Mouse (Mus musculus) MEL (cell line): ENCODE measurements around the gene Iqschfp. TPM values are rescaled to one million over a fixed set of nuclear protein-coding genes. Genes with fewer than 3 reads are reported as not detected.

ENCODE experiments used
- DNase-seq: peaks from one replicate; pipeline ENCODE4 v3.0.0; 2011; ENCODE audit warnings: low read depth, low spot score
- H3K27ac ChIP-seq: 2 replicates; pipeline ENCODE4 v1.5.1; 2012; ENCODE audit warnings: low read depth, mild to moderate bottlenecking, control low read depth, low read length, moderate library complexity; ENCODE audit not compliant: control insufficient read depth
- H3K27me3 ChIP-seq, 2 experiments: fragments of 150-350 bp in 1 of 2; sonication (generic) in 1 of 2; 2 replicates each; pipeline ENCODE4 v1.6.1; 2012; ENCODE audit warnings: low read length in 2 of 2, mild to moderate bottlenecking in 2 of 2, improper control_type of control experiment in 1 of 2, moderate library complexity in 1 of 2; ENCODE audit not compliant: insufficient read depth in 2 of 2, control insufficient read depth in 1 of 2
- H3K36me3 ChIP-seq, 2 experiments: 2 replicates each; pipeline ENCODE4 v1.6.1; 2012 to 2014; ENCODE audit warnings: low read length in 2 of 2, improper control_type of control experiment in 1 of 2, inconsistent platforms in 1 of 2, mild to moderate bottlenecking in 1 of 2; ENCODE audit not compliant: insufficient read depth in 2 of 2, control insufficient read depth in 1 of 2
- H3K4me1 ChIP-seq, 2 experiments: fragments of 150-350 bp in 1 of 2; sonication (generic) in 1 of 2; 2 replicates each; pipeline ENCODE4 v1.6.1; 2012; ENCODE audit warnings: low read length in 2 of 2, improper control_type of control experiment in 1 of 2, mild to moderate bottlenecking in 1 of 2; ENCODE audit not compliant: insufficient read depth in 2 of 2, control insufficient read depth in 1 of 2
- H3K4me3 ChIP-seq, 2 experiments: fragments of 150-350 bp in 1 of 2; sonication (generic) in 1 of 2; 2 replicates each; pipeline ENCODE4 v1.5.1; 2012; ENCODE audit warnings: low read depth in 2 of 2, low read length in 2 of 2, mild to moderate bottlenecking in 2 of 2, moderate library complexity in 2 of 2, control low read depth in 1 of 2, improper control_type of control experiment in 1 of 2; ENCODE audit not compliant: control insufficient read depth in 1 of 2, insufficient read depth in 1 of 2
- H3K79me2 ChIP-seq: 2 replicates; pipeline ENCODE4 v1.6.1; 2012; ENCODE audit warnings: mild to moderate bottlenecking, low read length, moderate library complexity; ENCODE audit not compliant: control insufficient read depth, poor library complexity, insufficient read depth
- H3K9ac ChIP-seq: 2 replicates; pipeline ENCODE4 v1.6.1; 2012; ENCODE audit warnings: low read depth, mild to moderate bottlenecking, control low read depth, low read length, moderate library complexity; ENCODE audit not compliant: control insufficient read depth, poor library complexity, severe bottlenecking
- H3K9me3 ChIP-seq: fragments of 150-350 bp; sonication (generic); replicated peaks from 2 replicates; pipeline ENCODE4 v1.6.1; 2012; ENCODE audit warnings: mild to moderate bottlenecking, low read length, improper control_type of control experiment, moderate library complexity; ENCODE audit not compliant: insufficient read depth
- BHLHE40 ChIP-seq: IDR thresholded peaks from 2 replicates; pipeline ENCODE4 v1.6.1; 2012; ENCODE audit warnings: low read depth, mild to moderate bottlenecking, inconsistent platforms, low read length, improper control_type of control experiment, borderline replicate concordance
- CHD2 ChIP-seq: IDR thresholded peaks from 2 replicates; pipeline ENCODE4 v1.6.1; 2011; ENCODE audit warnings: low read length, improper control_type of control experiment
- CTCF ChIP-seq, 3 experiments: IDR thresholded peaks in 2 of 3; conservative IDR thresholded peaks in 1 of 3; 2 replicates each; pipeline ENCODE4 v1.5.1; 2011 to 2012; ENCODE audit warnings: low read length in 3 of 3, low read depth in 2 of 3, mild to moderate bottlenecking in 2 of 3, improper control_type of control experiment in 1 of 3, inconsistent platforms in 1 of 3, mixed read lengths in 1 of 3, moderate library complexity in 1 of 3; ENCODE audit not compliant: control insufficient read depth in 1 of 3, insufficient read depth in 1 of 3, poor library complexity in 1 of 3, severe bottlenecking in 1 of 3
- E2F4 ChIP-seq: IDR thresholded peaks from 2 replicates; pipeline ENCODE4 v1.6.1; 2011; ENCODE audit warnings: low read depth, low read length, improper control_type of control experiment, borderline replicate concordance
- ELF1 ChIP-seq: IDR thresholded peaks from 2 replicates; pipeline ENCODE4 v1.6.1; 2014; ENCODE audit warnings: low read depth, mild to moderate bottlenecking, inconsistent platforms, low read length, improper control_type of control experiment, moderate library complexity
- EP300 ChIP-seq, 2 experiments: IDR thresholded peaks; 2 replicates each; pipeline ENCODE4 v1.6.1; 2011; ENCODE audit warnings: improper control_type of control experiment in 2 of 2, low read length in 2 of 2, low read depth in 1 of 2, mild to moderate bottlenecking in 1 of 2
- HCFC1 ChIP-seq: IDR thresholded peaks from 2 replicates; pipeline ENCODE4 v1.6.1; 2012; ENCODE audit warnings: low read depth, mild to moderate bottlenecking, inconsistent platforms, low read length, improper control_type of control experiment, moderate library complexity
- KAT2A ChIP-seq: conservative IDR thresholded peaks from 2 replicates; pipeline ENCODE4 v1.6.1; 2012; ENCODE audit warnings: low read depth, low read length, improper control_type of control experiment, inconsistent platforms
- MAFK ChIP-seq: IDR thresholded peaks from 2 replicates; pipeline ENCODE4 v1.6.1; 2011; ENCODE audit warnings: low read depth, mild to moderate bottlenecking, low read length, improper control_type of control experiment, borderline replicate concordance
- MAX ChIP-seq: IDR thresholded peaks from 2 replicates; pipeline ENCODE4 v1.6.1; 2011; ENCODE audit warnings: low read length, improper control_type of control experiment
- MEF2A ChIP-seq: IDR thresholded peaks from 2 replicates; pipeline ENCODE4 v1.6.1; 2014; ENCODE audit warnings: low read depth, mild to moderate bottlenecking, inconsistent platforms, low read length, improper control_type of control experiment; ENCODE audit not compliant: poor library complexity, insufficient replicate concordance, severe bottlenecking; ENCODE audit errors: extremely low read depth
- MYB ChIP-seq: IDR thresholded peaks from 2 replicates; pipeline ENCODE4 v1.6.1; 2011; ENCODE audit warnings: mild to moderate bottlenecking, low read depth, low read length, improper control_type of control experiment
- NELFE ChIP-seq: IDR thresholded peaks from 2 replicates; pipeline ENCODE4 v1.6.1; 2011; ENCODE audit warnings: low read depth, low read length, improper control_type of control experiment
- POLR2AphosphoS2 ChIP-seq: IDR thresholded peaks from 2 replicates; pipeline ENCODE4 v1.6.1; 2011; ENCODE audit warnings: low read length, improper control_type of control experiment
- RAD21 ChIP-seq: IDR thresholded peaks from 2 replicates; pipeline ENCODE4 v1.6.1; 2011; ENCODE audit warnings: mild to moderate bottlenecking, low read depth, low read length, improper control_type of control experiment
- SMC3 ChIP-seq: IDR thresholded peaks from 2 replicates; pipeline ENCODE4 v1.6.1; 2011; ENCODE audit warnings: low read depth, low read length, improper control_type of control experiment
- USF1 ChIP-seq: IDR thresholded peaks from 2 replicates; pipeline ENCODE4 v1.6.1; 2014; ENCODE audit warnings: low read depth, mild to moderate bottlenecking, inconsistent platforms, low read length, improper control_type of control experiment, moderate library complexity
- USF2 ChIP-seq, 2 experiments: IDR thresholded peaks; 2 replicates each; pipeline ENCODE4 v1.6.1; 2011 to 2012; ENCODE audit warnings: improper control_type of control experiment in 2 of 2, low read length in 2 of 2, borderline replicate concordance in 1 of 2, inconsistent platforms in 1 of 2, low read depth in 1 of 2, mild to moderate bottlenecking in 1 of 2; ENCODE audit not compliant: insufficient read depth in 1 of 2
- polyA plus RNA-seq, 2 experiments: library from polyadenylated mRNA; stranded (reverse) in 1 of 2; unstranded in 1 of 2; fragments of >175 nt in 1 of 2; fragments of >200 nt in 1 of 2; gene quantifications; 2 replicates each; pipeline versions ENCODE4 v1.2.1 to v1.2.4; 2012; ENCODE audit warnings: low replicate concordance in 2 of 2, low read depth in 1 of 2; ENCODE audit not compliant: insufficient read length in 2 of 2, insufficient read depth in 1 of 2, missing spikeins in 1 of 2
- total RNA-seq: library from RNA; depleted of rRNA; stranded (reverse); fragments of 300-350 nt; gene quantifications from 2 replicates; pipeline ENCODE4 v1.2.3, GENCODE M21; 2012

Iqschfp gene
- total and polyA plus RNA-seq, 3 experiments: not detected

- Histone ChIP-seq H3K9ac (no peak overlapping the region), H3K4me3 (no peak overlapping the region), H3K79me2 (no peaks in the 10 kb centered on the region), H3K36me3 (no peaks in the 10 kb centered on the region), H3K4me1 (no peaks in the 10 kb centered on the region), H3K27ac (no peak overlapping the region), H3K27me3 (no peaks in the 10 kb centered on the region), H3K9me3 (no peaks in the 10 kb centered on the region)
- TF ChIP-seq MYB: no peak
- TF ChIP-seq NELFE: no peak
- TF ChIP-seq HCFC1: no peak
- no peak for TF ChIP-seq CTCF (IDR thresholded peaks at IDR 0.05 in 2 of 3, conservative IDR thresholded peaks at IDR 0.05 in 1 of 3; ENCODE audit: control insufficient read depth in 1 of 3, insufficient read depth in 1 of 3, low read depth in 2 of 3, low read length in 3 of 3, poor library complexity in 1 of 3, severe bottlenecking in 1 of 3)
- DNase-seq: no peak
Measured at GRCm38 (mm10) chr3:68453266-68453665, 561.2 kb downstream of the Iqschfp start.

GRCm38 (mm10) chr3:68453719-68454455 is 561.9 kb downstream of the Iqschfp start:
- no peaks in the 10 kb centered on the region for H3K9me3 ChIP-seq
- TF ChIP-seq RAD21 (no peak), BHLHE40 (no peak), MEF2A (no peak), USF2 (IDR thresholded peaks at IDR 0.05; ENCODE audit: borderline replicate concordance in 1 of 2, insufficient read depth in 1 of 2, low read depth in 1 of 2, low read length in 2 of 2) (no peak), ELF1 (no peak), MAFK (no peak), E2F4 (no peak)
- H3K9ac ChIP-seq: no peak overlapping the region
- no peak overlapping the region for H3K27ac ChIP-seq
- no peaks in the 10 kb centered on the region for H3K4me1 ChIP-seq
- H3K4me3 ChIP-seq: no peak overlapping the region
- no peaks in the 10 kb centered on the region for H3K27me3 ChIP-seq
- H3K36me3 ChIP-seq: no peaks in the 10 kb centered on the region
- H3K79me2 ChIP-seq: no peaks in the 10 kb centered on the region
- no peak for DNase-seq

- no peak for TF ChIP-seq POLR2AphosphoS2
- no peak for TF ChIP-seq MAX
- TF ChIP-seq CTCF (IDR thresholded peaks at IDR 0.05 in 2 of 3, conservative IDR thresholded peaks at IDR 0.05 in 1 of 3; ENCODE audit: control insufficient read depth in 1 of 3, insufficient read depth in 1 of 3, low read depth in 2 of 3, low read length in 3 of 3, poor library complexity in 1 of 3, severe bottlenecking in 1 of 3): no peak
- TF ChIP-seq CHD2: no peak
- TF ChIP-seq KAT2A: no peak
- TF ChIP-seq E2F4: no peak
- no peak for TF ChIP-seq SMC3
- TF ChIP-seq EP300 (IDR thresholded peaks at IDR 0.05; ENCODE audit: low read depth in 1 of 2, low read length in 2 of 2): no peak
- TF ChIP-seq USF1: no peak
- TF ChIP-seq, all 39 proteins: peak for 0
- Histone ChIP-seq H3K27me3 (peaks cover 0 to 5% of the 10 kb centered on the region in 2 experiments; a peak in 3 of 4 replicates), H3K4me3 (no peak overlapping the region), H3K9me3 (no peaks in the 10 kb centered on the region), H3K27ac (no peak overlapping the region), H3K4me1 (no peaks in the 10 kb centered on the region), H3K36me3 (no peaks in the 10 kb centered on the region), H3K9ac (no peak overlapping the region), H3K79me2 (no peaks in the 10 kb centered on the region)
- DNase-seq: no peak
Measured at GRCm38 (mm10) chr3:68466643-68467042, 574.6 kb downstream of the Iqschfp start.
